Mouse (Mus musculus): Measurements from ENCODE around the gene Ccdc43.

The Ccdc43 gene

DNA sequence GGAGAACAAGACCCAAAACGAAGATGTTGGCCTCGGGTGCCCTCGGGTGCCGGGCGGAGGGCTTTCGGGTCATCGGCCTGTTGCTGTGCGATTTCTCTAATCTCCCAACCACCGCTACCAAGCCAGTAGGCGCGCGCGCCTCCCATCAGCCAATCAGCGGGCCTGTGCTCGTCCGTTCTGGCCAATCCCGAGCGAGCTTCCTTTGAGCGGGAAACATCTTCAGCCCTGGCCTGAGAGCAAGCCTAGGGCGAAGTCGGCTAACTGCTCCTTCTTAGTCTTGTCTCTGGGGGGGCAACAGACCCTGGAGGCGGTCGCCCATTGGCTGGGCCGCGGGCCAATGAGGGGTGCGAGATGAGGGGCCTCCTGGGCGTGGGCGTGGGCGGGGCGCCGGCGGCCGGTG, 32.4 kb downstream of the Ccdc43 start:
- DNase-seq: no peak

DNA sequence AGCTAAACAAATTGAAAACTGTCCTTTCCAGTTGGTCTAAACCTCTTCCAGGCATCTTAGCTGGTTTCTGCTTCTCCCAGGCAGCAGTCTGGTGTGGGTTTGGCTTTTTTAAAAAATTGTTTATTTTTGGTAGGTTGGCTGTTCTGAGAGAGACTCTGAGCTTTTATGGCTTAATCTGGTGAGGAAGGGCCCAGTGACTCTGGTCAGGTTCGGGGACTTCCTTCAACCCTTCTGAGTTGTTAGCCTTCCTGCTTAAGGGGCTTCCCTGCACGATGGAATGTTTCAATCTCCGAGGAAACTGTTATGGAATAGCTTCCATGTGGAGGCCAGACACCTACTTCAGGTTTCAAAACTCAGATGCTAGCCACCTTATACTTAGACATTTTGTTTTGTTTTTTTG, 34.2 kb downstream of the Ccdc43 start, which contains the start of gene Meioc:
Gene Meioc, plus strand, starts transcription at position 301 of the 400 bp plus-strand sequence.
- DNase-seq: no peak

DNA sequence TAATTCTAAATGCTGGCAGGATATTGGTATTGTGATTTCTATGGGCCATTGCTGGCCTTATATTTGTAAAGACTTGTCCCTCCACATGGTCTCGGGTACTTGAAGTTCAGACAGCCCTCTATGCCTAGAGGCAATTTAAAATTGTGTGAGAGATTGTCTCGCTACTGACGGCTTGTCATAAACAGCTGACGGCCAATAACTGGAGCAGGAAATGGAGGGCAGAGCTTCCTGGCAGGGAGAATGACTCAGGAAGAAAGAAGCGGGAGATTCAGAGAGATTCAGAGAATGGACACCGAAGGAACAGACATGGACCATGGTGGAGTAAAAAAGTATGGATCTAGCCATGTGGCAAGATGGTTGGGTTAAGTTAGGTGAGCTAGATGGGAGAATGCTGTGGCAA, 40.7 kb downstream of the Ccdc43 start:
- DNase-seq: no peak

GRCm38 (mm10) chr11:102656326-102656926, 41.2 kb downstream of the Ccdc43 start:
- no peak for DNase-seq

GRCm38 (mm10) chr11:102655888-102656287, 41.7 kb downstream of the Ccdc43 start:
- no peak for DNase-seq

GRCm38 (mm10) chr11:102652844-102653243, 44.7 kb downstream of the Ccdc43 start:
- DNase-seq: peak; percentile 46

GRCm38 (mm10) chr11:102651381-102651780, 46.2 kb downstream of the Ccdc43 start:
- DNase-seq: peak; percentile 73

- DNase-seq: no peak
These were observed 49.7 kb downstream of the Ccdc43 start for GRCm38 (mm10) chr11:102647885-102648284.

DNA sequence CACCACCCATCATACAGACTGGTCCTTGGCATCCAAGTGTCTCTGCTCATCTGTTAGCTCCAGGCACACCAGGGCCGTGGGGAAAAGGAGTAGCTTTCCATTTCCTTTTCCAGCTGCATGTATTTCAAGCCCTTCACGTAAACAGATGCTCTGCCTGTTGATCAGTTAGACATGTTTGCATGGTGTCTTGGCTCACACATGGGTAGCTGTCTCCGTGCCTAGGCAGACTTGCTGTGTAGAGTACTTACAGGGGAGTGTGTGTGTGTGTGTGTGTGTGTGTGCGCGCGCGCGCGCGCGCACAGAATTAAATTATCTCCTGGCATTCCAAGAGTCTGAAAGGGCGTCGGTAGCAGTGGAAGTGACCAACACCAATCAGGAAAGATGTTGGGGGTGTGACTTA, 51.4 kb downstream of the Ccdc43 start:
- no peak for DNase-seq

DNA sequence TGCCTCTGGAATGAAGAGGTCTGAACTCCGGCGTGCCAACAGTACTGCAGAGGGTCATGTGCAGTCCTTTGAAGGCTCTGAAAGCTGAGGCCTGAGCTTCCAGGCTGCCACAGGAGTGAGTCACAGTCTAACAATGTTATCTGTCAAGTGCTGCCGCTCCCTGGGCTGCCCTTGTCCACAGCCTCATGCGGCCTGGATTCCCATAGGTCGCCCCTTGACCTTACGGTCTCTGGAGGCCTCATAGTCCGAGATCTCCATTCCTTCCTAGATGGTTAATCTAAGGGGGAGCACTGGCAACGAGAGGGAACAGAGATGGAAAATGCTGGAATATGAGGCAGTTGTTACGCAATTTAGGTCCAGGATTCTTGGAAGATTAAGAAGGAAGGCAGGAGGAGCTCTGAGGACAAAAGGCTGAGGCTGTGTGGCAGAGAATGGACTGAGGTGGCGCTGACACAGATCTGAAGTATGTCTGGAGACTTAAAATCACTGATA, 53.6 kb downstream of the Ccdc43 start:
- no peak for DNase-seq

DNA sequence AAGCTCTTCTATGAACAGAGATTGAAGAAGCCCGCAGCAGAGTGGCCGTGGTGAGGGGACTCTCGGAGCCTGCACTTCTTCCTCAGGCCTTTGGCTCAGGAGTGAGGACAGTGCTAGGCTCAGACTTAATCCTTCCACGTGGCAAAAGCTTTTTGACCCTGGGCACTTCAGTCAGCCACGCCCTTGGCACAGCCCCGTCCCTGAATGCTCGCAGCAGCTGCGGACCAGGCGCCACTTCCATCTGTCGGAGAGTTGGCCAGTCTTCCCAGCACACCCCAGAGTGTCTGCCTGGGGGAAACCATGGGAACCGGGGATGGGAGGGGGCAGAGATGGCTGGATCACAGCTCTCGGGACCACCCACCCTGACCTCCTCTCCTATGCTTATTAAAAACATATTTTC, 60.7 kb downstream of the Ccdc43 start:
- DNase-seq: no peak
